Mouse (Mus musculus): Measurements from ENCODE around the gene Dnmbp. TPM values are rescaled to one million over a fixed set of nuclear protein-coding genes. Genes with fewer than 3 reads are reported as not detected.

The Dnmbp gene
- polyA plus RNA-seq, 1 experiment from 2014 or later = 25.4 TPM

DNA sequence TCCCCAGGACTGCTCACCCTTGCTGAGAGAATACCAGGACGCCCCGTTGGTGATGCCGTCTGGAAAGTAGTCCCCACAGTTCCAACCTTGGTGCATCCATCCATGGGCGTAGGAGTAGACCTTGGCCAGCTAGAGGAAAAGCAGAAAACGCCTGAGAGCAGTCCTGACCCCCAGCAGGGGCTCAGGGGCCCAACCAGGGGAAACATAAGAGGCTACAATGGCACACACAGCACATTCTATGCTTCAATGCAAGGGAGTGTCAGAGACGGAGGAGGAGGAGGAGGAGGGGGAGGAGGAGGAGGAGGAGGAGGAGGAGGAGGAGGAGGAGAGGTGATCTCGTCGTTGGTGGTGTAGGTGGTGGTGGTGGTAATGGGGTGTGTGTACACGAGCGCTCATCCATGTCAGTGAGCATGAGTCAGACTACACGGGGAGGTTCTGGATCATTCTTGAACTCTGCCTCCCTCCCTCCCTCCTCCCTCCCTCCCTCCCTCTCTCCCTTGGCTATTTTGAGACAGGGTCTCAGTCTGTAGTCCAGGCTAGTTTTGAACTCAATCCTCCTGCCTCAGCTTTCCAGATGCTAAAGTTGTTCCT is 28.5 kb upstream of the Dnmbp start:
- Histone ChIP-seq H3K4me3 (ENCODE audit: low read length) (no peak overlapping the region), H3K36me3 (ENCODE audit: insufficient read depth, low read length) (no peaks in the 10 kb centered on the region), H3K9me3 (ENCODE audit: low read length) (no peaks in the 10 kb centered on the region), H3K4me1 (ENCODE audit: insufficient read depth, low read length) (peaks cover 6% of the 10 kb centered on the region; the same call in 1 of the 2 replicates), H3K27ac (ENCODE audit: low read length) (peak overlapping the region; percentile 25; the same call in 1 of the 2 replicates), H3K9ac (replicated peaks; ENCODE audit: low read length) (no peak overlapping the region), H3K4me2 (replicated peaks; ENCODE audit: low read depth, low read length) (no peak overlapping the region), H3K27me3 (ENCODE audit: insufficient read depth, low read length) (no peaks in the 10 kb centered on the region)
- WGBS = 29% methylated on average over 10 of the region's 11 CpGs
- ATAC-seq (ENCODE audit: low FRiP score, low TSS enrichment) = peak; percentile 87

DNA sequence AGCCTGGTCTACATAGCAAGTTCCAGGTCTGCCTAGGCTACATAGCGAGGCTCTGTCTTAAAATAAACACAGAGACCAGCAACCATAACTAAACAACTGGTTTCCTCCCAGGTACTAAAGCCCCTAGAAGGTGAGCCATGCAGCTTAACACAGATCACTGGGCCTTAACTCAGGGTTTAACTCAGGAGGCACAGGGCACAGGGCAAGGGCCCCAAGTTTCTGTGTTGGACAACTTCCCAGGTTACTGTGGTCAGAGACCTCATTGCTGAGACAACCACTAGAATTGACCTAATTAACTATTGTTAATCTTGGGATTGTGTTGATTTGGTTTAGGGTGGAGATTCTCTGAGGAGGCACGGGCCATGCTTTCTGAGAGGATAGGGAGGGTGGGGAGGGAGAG is 26.5 kb upstream of the Dnmbp start:
- Histone ChIP-seq H3K9me3 (ENCODE audit: low read length) (no peaks in the 10 kb centered on the region), H3K4me1 (ENCODE audit: insufficient read depth, low read length) (peaks cover 12% of the 10 kb centered on the region; the same call in 1 of the 2 replicates), H3K27ac (ENCODE audit: low read length) (no peak overlapping the region), H3K27me3 (ENCODE audit: insufficient read depth, low read length) (no peaks in the 10 kb centered on the region), H3K4me3 (ENCODE audit: low read length) (no peak overlapping the region), H3K9ac (replicated peaks; ENCODE audit: low read length) (no peak overlapping the region), H3K36me3 (ENCODE audit: insufficient read depth, low read length) (no peaks in the 10 kb centered on the region), H3K4me2 (replicated peaks; ENCODE audit: low read depth, low read length) (no peak overlapping the region)
- no peak for ATAC-seq (ENCODE audit: low FRiP score, low TSS enrichment)
- 71% methylated on average over 2 of the region's 2 CpGs for WGBS

DNA sequence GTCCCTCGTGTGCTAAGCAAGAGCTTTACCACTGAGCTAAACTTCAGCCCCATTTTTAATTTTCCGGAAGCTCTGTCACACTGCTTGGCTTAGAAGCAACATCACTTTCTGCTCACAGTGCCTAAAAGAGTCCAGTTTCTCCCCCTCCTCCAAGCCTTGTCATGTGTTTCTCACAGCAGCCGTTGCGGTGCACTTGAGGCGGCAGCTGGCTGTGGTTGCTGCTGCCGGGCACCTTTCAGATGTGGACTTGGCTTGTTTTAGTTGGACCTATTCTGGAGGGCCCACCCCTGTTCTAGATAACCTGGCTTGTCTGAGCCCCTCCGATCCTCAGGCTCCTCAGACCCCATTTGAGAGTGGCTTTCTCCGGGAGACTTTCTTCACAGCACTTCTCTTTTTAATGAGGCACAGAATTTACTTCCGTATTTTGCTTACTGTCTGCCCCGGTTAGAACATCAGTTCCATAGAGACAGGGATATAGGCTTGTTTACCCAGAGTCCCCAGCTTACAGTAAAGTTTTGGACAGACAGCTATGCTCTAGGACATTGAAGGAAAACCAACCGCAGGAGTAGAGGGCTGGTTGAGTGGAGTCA is 25.6 kb upstream of the Dnmbp start:
- no peak overlapping the region for H3K9ac ChIP-seq (replicated peaks; ENCODE audit: low read length)
- H3K36me3 ChIP-seq (ENCODE audit: insufficient read depth, low read length) = no peaks in the 10 kb centered on the region
- no peaks in the 10 kb centered on the region for H3K9me3 ChIP-seq (ENCODE audit: low read length)
- no peak overlapping the region for H3K4me3 ChIP-seq (ENCODE audit: low read length)
- WGBS = 70% methylated on average over 11 of the region's 11 CpGs
- no peaks in the 10 kb centered on the region for H3K27me3 ChIP-seq (ENCODE audit: insufficient read depth, low read length)
- H3K27ac ChIP-seq (ENCODE audit: low read length) = no peak overlapping the region
- no peak overlapping the region for H3K4me2 ChIP-seq (replicated peaks; ENCODE audit: low read depth, low read length)
- H3K4me1 ChIP-seq (ENCODE audit: insufficient read depth, low read length) = peaks cover 12% of the 10 kb centered on the region; the same call in 1 of the 2 replicates
- ATAC-seq (ENCODE audit: low FRiP score, low TSS enrichment) = no peak

DNA sequence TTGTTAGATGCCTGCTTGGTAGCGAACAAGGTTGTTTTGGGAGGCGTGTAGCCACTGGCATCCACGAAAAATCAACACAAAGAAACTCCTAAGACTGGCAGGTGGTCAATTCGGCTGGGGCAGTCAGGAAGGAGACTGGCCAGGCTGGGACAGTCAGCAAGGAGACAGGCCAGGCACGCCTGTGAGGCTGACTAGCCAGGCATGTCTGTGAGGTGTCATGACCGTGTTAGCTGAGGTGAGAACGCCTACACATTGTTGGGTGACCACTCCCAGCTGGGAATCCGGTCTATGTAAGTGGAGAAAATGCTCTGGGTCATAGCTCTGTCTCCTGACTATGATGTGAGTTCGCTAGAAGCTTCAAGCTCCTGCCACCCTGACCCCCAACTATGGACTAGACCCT is 22.8 kb upstream of the Dnmbp start:
- Histone ChIP-seq H3K9ac (replicated peaks; ENCODE audit: low read length) (no peak overlapping the region), H3K27me3 (ENCODE audit: insufficient read depth, low read length) (no peaks in the 10 kb centered on the region), H3K4me1 (ENCODE audit: insufficient read depth, low read length) (peaks cover 9% of the 10 kb centered on the region; the same call in 1 of the 2 replicates), H3K9me3 (ENCODE audit: low read length) (no peaks in the 10 kb centered on the region), H3K36me3 (ENCODE audit: insufficient read depth, low read length) (no peaks in the 10 kb centered on the region), H3K4me3 (ENCODE audit: low read length) (no peak overlapping the region), H3K27ac (ENCODE audit: low read length) (no peak overlapping the region), H3K4me2 (replicated peaks; ENCODE audit: low read depth, low read length) (no peak overlapping the region)
- 18% methylated on average over 9 of the region's 9 CpGs for WGBS
- ATAC-seq (ENCODE audit: low FRiP score, low TSS enrichment) = peak; percentile 67

DNA sequence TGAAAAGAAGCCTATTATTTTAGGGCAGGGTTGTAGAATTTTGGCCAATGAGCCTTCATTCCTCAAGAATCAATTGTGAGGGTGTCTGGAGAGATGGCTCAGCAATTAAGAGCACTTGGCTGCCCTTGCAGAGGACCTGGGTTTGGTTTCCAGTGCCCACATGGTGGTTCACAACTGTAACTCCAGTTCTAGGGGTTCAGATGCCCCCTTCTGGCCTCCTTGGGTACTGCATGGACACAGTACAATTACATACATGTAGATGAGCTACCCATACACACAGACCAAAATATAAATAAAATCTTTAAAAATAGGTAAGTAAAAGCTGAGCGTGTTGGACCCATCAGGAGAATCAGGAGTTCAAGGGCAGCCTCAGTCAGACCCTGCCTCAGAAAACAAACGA is 21.2 kb upstream of the Dnmbp start:
- 91% methylated on average over 2 of the region's 2 CpGs for WGBS
- Histone ChIP-seq H3K27me3 (ENCODE audit: insufficient read depth, low read length) (no peaks in the 10 kb centered on the region), H3K27ac (ENCODE audit: low read length) (no peak overlapping the region), H3K9me3 (ENCODE audit: low read length) (no peaks in the 10 kb centered on the region), H3K36me3 (ENCODE audit: insufficient read depth, low read length) (no peaks in the 10 kb centered on the region), H3K4me2 (replicated peaks; ENCODE audit: low read depth, low read length) (no peak overlapping the region), H3K9ac (replicated peaks; ENCODE audit: low read length) (no peak overlapping the region), H3K4me3 (ENCODE audit: low read length) (no peak overlapping the region), H3K4me1 (ENCODE audit: insufficient read depth, low read length) (peaks cover 12% of the 10 kb centered on the region; the same call in 1 of the 2 replicates)
- no peak for ATAC-seq (ENCODE audit: low FRiP score, low TSS enrichment)

DNA sequence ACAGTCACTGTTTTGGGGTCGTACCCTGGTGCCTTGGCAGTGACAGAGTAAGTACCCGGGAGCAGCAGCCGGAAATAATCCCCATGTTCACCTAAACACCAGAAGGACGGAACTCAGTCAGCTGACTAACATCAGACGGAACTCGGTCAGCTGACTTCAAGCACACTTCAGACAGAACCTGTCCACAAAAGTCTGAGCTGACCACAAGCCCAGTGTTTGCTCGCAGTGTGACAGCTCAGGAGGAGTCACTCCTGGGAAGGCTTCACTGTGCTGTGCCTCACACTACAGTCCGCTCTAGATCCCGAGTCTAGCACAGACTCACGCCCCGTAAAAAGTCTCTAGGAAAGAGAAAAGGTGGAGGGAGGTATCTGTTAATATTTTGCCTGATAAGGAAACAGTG is 20.0 kb upstream of the Dnmbp start:
- Histone ChIP-seq H3K4me1 (ENCODE audit: insufficient read depth, low read length) (peaks cover 12% of the 10 kb centered on the region; the same call in 1 of the 2 replicates), H3K36me3 (ENCODE audit: insufficient read depth, low read length) (no peaks in the 10 kb centered on the region), H3K4me3 (ENCODE audit: low read length) (no peak overlapping the region), H3K4me2 (replicated peaks; ENCODE audit: low read depth, low read length) (no peak overlapping the region), H3K9me3 (ENCODE audit: low read length) (no peaks in the 10 kb centered on the region), H3K27ac (ENCODE audit: low read length) (no peak overlapping the region), H3K27me3 (ENCODE audit: insufficient read depth, low read length) (no peaks in the 10 kb centered on the region), H3K9ac (replicated peaks; ENCODE audit: low read length) (no peak overlapping the region)
- no peak for ATAC-seq (ENCODE audit: low FRiP score, low TSS enrichment)
- WGBS = 87% methylated on average over 11 of the region's 11 CpGs

DNA sequence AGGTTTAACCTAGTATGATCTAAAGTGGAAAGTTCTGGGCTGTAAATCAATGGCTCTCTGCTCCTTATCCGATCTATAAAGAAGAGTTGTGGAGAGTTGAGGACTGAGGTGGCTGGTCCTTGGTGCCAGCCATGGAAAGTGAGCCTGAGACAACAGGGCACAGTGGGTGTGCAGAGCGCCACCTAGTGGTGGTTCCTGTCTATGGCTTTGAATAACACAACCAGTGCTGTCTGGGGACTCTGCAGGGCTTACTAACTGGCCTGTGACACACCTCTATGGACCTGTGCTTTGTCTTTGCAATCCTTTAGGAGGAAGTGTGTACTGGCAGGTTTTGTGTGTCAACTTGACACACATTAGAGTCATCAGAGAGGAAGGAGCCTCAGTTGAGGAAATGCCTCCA is 19.2 kb upstream of the Dnmbp start:
- no peaks in the 10 kb centered on the region for H3K27me3 ChIP-seq (ENCODE audit: insufficient read depth, low read length)
- no peaks in the 10 kb centered on the region for H3K9me3 ChIP-seq (ENCODE audit: low read length)
- H3K9ac ChIP-seq (replicated peaks; ENCODE audit: low read length) = no peak overlapping the region
- no peak overlapping the region for H3K27ac ChIP-seq (ENCODE audit: low read length)
- ATAC-seq (ENCODE audit: low FRiP score, low TSS enrichment) = peak; percentile 60; the same call in 1 of the 2 replicates
- peaks cover 12% of the 10 kb centered on the region; the same call in 1 of the 2 replicates for H3K4me1 ChIP-seq (ENCODE audit: insufficient read depth, low read length)
- H3K4me3 ChIP-seq (ENCODE audit: low read length) = no peak overlapping the region
- H3K4me2 ChIP-seq (replicated peaks; ENCODE audit: low read depth, low read length) = no peak overlapping the region
- 3% methylated on average over 2 of the region's 2 CpGs for WGBS
- H3K36me3 ChIP-seq (ENCODE audit: insufficient read depth, low read length) = no peaks in the 10 kb centered on the region

DNA sequence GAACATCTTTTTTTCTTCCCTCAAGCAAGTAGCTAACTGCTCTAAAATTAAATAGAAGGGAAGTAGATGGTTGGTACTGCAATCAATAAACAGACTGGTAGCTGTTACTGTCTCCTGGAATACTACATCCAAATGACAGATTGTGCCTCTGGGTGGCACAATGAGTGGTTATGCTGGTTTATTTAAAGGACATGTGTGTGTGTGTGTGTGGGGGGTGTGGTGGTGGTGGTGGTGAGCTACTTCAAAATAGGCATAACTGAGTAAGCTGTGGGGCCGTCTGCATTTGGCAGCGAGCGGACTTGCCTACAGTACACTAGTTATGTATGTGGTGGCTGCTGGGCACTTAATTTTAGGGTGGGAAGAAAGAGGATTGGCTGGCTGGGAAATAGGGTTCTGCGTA is 17.9 kb upstream of the Dnmbp start:
- Histone ChIP-seq H3K36me3 (ENCODE audit: insufficient read depth, low read length) (no peaks in the 10 kb centered on the region), H3K27me3 (ENCODE audit: insufficient read depth, low read length) (no peaks in the 10 kb centered on the region), H3K9me3 (ENCODE audit: low read length) (no peaks in the 10 kb centered on the region), H3K4me1 (ENCODE audit: insufficient read depth, low read length) (peaks cover 9% of the 10 kb centered on the region; the same call in 1 of the 2 replicates), H3K4me3 (ENCODE audit: low read length) (no peak overlapping the region), H3K27ac (ENCODE audit: low read length) (no peak overlapping the region), H3K9ac (replicated peaks; ENCODE audit: low read length) (no peak overlapping the region), H3K4me2 (replicated peaks; ENCODE audit: low read depth, low read length) (no peak overlapping the region)
- WGBS = 73% methylated on average over 4 of the region's 4 CpGs
- ATAC-seq (ENCODE audit: low FRiP score, low TSS enrichment) = no peak

DNA sequence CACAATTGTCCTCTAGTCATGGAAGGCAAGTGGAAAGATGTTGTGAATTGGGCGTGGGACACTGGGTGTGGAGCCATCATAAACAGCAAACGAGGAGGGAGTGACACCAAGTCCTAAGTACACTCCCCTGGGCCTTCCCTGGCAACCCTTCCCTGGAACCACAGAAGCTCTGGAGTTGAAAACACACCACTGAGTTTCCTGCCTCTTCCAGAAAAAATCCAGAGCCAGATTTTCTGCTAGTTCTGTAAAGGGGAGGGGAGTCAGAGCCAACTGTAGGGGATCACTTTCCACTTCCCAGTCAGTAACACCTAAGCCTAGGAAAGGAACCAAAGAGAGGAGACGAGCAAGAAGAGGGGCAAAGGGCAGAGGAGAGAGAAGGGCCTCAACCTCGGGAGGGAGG is 17.4 kb upstream of the Dnmbp start:
- H3K4me2 ChIP-seq (replicated peaks; ENCODE audit: low read depth, low read length) = no peak overlapping the region
- 9% methylated on average over 4 of the region's 4 CpGs for WGBS
- H3K4me1 ChIP-seq (ENCODE audit: insufficient read depth, low read length) = peaks cover 7% of the 10 kb centered on the region; the same call in 1 of the 2 replicates
- H3K9me3 ChIP-seq (ENCODE audit: low read length) = no peaks in the 10 kb centered on the region
- H3K36me3 ChIP-seq (ENCODE audit: insufficient read depth, low read length) = no peaks in the 10 kb centered on the region
- H3K27ac ChIP-seq (ENCODE audit: low read length) = no peak overlapping the region
- no peak overlapping the region for H3K9ac ChIP-seq (replicated peaks; ENCODE audit: low read length)
- no peak overlapping the region for H3K4me3 ChIP-seq (ENCODE audit: low read length)
- H3K27me3 ChIP-seq (ENCODE audit: insufficient read depth, low read length) = no peaks in the 10 kb centered on the region
- no peak for ATAC-seq (ENCODE audit: low FRiP score, low TSS enrichment)

DNA sequence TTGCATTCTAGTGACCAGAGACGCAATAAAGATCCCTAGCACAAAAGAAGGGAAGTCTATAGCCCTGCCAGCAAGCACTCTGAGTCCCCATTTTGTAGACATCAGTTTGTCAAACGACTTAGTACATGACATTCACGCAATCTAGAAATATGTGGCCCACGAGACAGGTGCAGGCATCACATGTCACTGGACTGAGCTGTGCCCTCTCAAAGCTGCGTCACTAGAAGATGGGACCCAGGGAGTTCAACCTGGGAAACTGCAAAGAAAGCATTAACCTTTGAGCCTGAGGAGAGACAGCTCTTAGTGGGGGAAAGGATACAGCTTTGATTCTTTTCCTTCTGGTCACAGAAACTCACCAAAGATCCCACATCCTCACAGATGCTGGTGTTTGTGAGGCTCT is 15.3 kb upstream of the Dnmbp start:
- no peaks in the 10 kb centered on the region for H3K9me3 ChIP-seq (ENCODE audit: low read length)
- no peak overlapping the region for H3K4me2 ChIP-seq (replicated peaks; ENCODE audit: low read depth, low read length)
- H3K27me3 ChIP-seq (ENCODE audit: insufficient read depth, low read length) = no peaks in the 10 kb centered on the region
- no peak overlapping the region for H3K27ac ChIP-seq (ENCODE audit: low read length)
- H3K4me3 ChIP-seq (ENCODE audit: low read length) = no peak overlapping the region
- no peak for ATAC-seq (ENCODE audit: low FRiP score, low TSS enrichment)
- H3K9ac ChIP-seq (replicated peaks; ENCODE audit: low read length) = no peak overlapping the region
- no peaks in the 10 kb centered on the region for H3K36me3 ChIP-seq (ENCODE audit: insufficient read depth, low read length)
- H3K4me1 ChIP-seq (ENCODE audit: insufficient read depth, low read length) = peaks cover 7% of the 10 kb centered on the region; the same call in 1 of the 2 replicates
- WGBS = 59% methylated on average over 5 of the region's 5 CpGs
